Mouse (Mus musculus): ENCODE data around the gene Mapk8ip2.

- no peak for TF ChIP-seq GATA1 (IDR thresholded peaks at IDR 0.05; ENCODE audit: borderline replicate concordance, low read length)
- no peak for TF ChIP-seq FLI1 (IDR thresholded peaks at IDR 0.05; ENCODE audit: low read length)
Measured at GRCm38 (mm10) chr15:89463334-89464235, 9.9 kb downstream of the Mapk8ip2 start.

All from megakaryocyte, embryonic 14.5 days (primary cell).